Mouse (Mus musculus) forebrain, embryonic 14.5 days (tissue): ENCODE results near the gene Gm20388. TPM values are rescaled to one million over a fixed set of nuclear protein-coding genes. Genes with fewer than 3 reads are reported as not detected.

Experiments used
- ATAC-seq: fragments of 200-750 bp; cut with Nextera tagmentation; 2 replicates; pipeline ENCODE4 v1.8.0; 2017; ENCODE audit warnings: mild to moderate bottlenecking, moderate library complexity
- DNase-seq: peaks from one replicate; pipeline ENCODE4 v3.0.0-alpha.2; 2015; ENCODE audit warnings: low spot score
- H3K27ac ChIP-seq: fragments of 300-500 bp; sonication (generic); 2 replicates; pipeline ENCODE4 v1.5.1; 2014; ENCODE audit warnings: low read depth, mild to moderate bottlenecking, control low read depth, low read length, moderate library complexity
- H3K27me3 ChIP-seq: fragments of 300-500 bp; sonication (generic); replicated peaks from 2 replicates; pipeline ENCODE4 v1.6.1; 2014; ENCODE audit warnings: low read length, control low read depth, mixed read lengths; ENCODE audit not compliant: control insufficient read depth, insufficient read depth
- H3K36me3 ChIP-seq: fragments of 300-500 bp; sonication (generic); 2 replicates; pipeline ENCODE4 v1.6.1; 2014; ENCODE audit warnings: low read length, control low read depth; ENCODE audit not compliant: control insufficient read depth, insufficient read depth
- H3K4me1 ChIP-seq: fragments of 300-500 bp; sonication (generic); 2 replicates; pipeline ENCODE4 v1.6.1; 2014; ENCODE audit warnings: antibody characterized with exemption, low read length, control low read depth; ENCODE audit not compliant: control insufficient read depth, insufficient read depth
- H3K4me2 ChIP-seq: fragments of 300-500 bp; sonication (generic); 2 replicates; pipeline ENCODE4 v1.6.1; 2014; ENCODE audit warnings: mild to moderate bottlenecking, control low read depth, low read length
- H3K4me3 ChIP-seq: fragments of 300-500 bp; sonication (generic); 2 replicates; pipeline ENCODE4 v1.5.1; 2014; ENCODE audit warnings: low read depth, low read length, control low read depth
- H3K9ac ChIP-seq: fragments of 300-500 bp; sonication (generic); 2 replicates; pipeline ENCODE4 v1.6.1; 2014; ENCODE audit warnings: mild to moderate bottlenecking, low read length, control low read depth, moderate library complexity
- H3K9me3 ChIP-seq: fragments of 300-500 bp; sonication (generic); replicated peaks from 2 replicates; pipeline ENCODE4 v1.6.1; 2016; ENCODE audit warnings: low read length, control low read depth, mixed read lengths; ENCODE audit not compliant: control insufficient read depth
- WGBS: fragments of 180-500 bp; shearing (Covaris S2); extraction: QIAGEN DNeasy Blood & Tissue Kit; methylation state at CpG from one replicate; pipeline ENCODE4 v1.1.7; 2014; 5-methylcytosine and 5-hydroxymethylcytosine counted together
- polyA plus RNA-seq: library from polyadenylated mRNA; unstranded; fragments of >200 nt; fragmentation: Nextera tagmentation; extraction: Ambion mirVana; gene quantifications from 2 replicates; pipeline ENCODE4 v1.2.1, GENCODE M21; 2014

The Gm20388 gene
- polyA plus RNA-seq, 1 experiment from 2014 or later: 7.4 TPM

GRCm38 (mm10) chr8:120536306-120537206 is 625.9 kb downstream of the Gm20388 start:
- Histone ChIP-seq H3K9ac (peak overlapping the region; percentile 82), H3K4me2 (peak overlapping the region; percentile 98), H3K4me1 (peaks cover 74% of the 10 kb centered on the region), H3K36me3 (no peaks in the 10 kb centered on the region), H3K27me3 (no peaks in the 10 kb centered on the region), H3K9me3 (no peaks in the 10 kb centered on the region), H3K4me3 (peak overlapping the region; percentile 63), H3K27ac (peak overlapping the region; percentile 98)
- ATAC-seq (peak; percentile 22), DNase-seq (peak; percentile 78)
- under 1% methylated on average over 59 of the region's 61 CpGs for WGBS

- Histone ChIP-seq H3K4me1 (peaks cover 70% of the 10 kb centered on the region), H3K36me3 (no peaks in the 10 kb centered on the region), H3K27me3 (no peaks in the 10 kb centered on the region), H3K4me3 (peak overlapping the region; percentile 63), H3K9me3 (no peaks in the 10 kb centered on the region), H3K4me2 (peak overlapping the region; percentile 98), H3K9ac (peak overlapping the region; percentile 82), H3K27ac (peak overlapping the region; percentile 98)
- DNase-seq (peak; percentile 83), ATAC-seq (peak; percentile 24)
- 0% methylated on average over 60 of the region's 79 CpGs for WGBS
Measured at GRCm38 (mm10) chr8:120537207-120537817, 626.7 kb downstream of the Gm20388 start.

- H3K9me3 ChIP-seq: no peaks in the 10 kb centered on the region
- H3K27ac ChIP-seq: peak overlapping the region; percentile 98
- under 1% methylated on average over 44 of the region's 46 CpGs for WGBS
- peak overlapping the region; percentile 98 for H3K4me2 ChIP-seq
- H3K27me3 ChIP-seq: no peaks in the 10 kb centered on the region
- peaks cover 68% of the 10 kb centered on the region for H3K4me1 ChIP-seq
- no peaks in the 10 kb centered on the region for H3K36me3 ChIP-seq
- H3K4me3 ChIP-seq: peak overlapping the region; percentile 63
- peak; percentile 40 for ATAC-seq
- DNase-seq: peak; percentile 92
- peak overlapping the region; percentile 82 for H3K9ac ChIP-seq
Measured at GRCm38 (mm10) chr8:120537818-120538396, 627.3 kb downstream of the Gm20388 start.

GRCm38 (mm10) chr8:120538397-120539240 is 628.0 kb downstream of the Gm20388 start:
- Histone ChIP-seq H3K27me3 (no peaks in the 10 kb centered on the region), H3K9ac (peak overlapping the region; percentile 82), H3K4me1 (peaks cover 67% of the 10 kb centered on the region), H3K27ac (peak overlapping the region; percentile 98), H3K9me3 (no peaks in the 10 kb centered on the region), H3K4me2 (peak overlapping the region; percentile 98), H3K4me3 (peak overlapping the region; percentile 63), H3K36me3 (no peaks in the 10 kb centered on the region)
- WGBS: 1% methylated on average over 37 of the region's 37 CpGs
- ATAC-seq: peak; percentile 25; the same call in 1 of the 2 replicates
- peak; percentile 82 for DNase-seq

- ATAC-seq: no peak
- Histone ChIP-seq H3K4me1 (peaks cover 62% of the 10 kb centered on the region), H3K27me3 (no peaks in the 10 kb centered on the region), H3K4me2 (peak overlapping the region; percentile 98), H3K27ac (peak overlapping the region; percentile 98), H3K9ac (peak overlapping the region; percentile 82), H3K9me3 (no peaks in the 10 kb centered on the region), H3K4me3 (peak overlapping the region; percentile 63; the same call in 1 of the 2 replicates), H3K36me3 (no peaks in the 10 kb centered on the region)
- no peak for DNase-seq
- WGBS: 45% methylated on average over 5 of the region's 6 CpGs
Measured at GRCm38 (mm10) chr8:120539381-120539774, 628.7 kb downstream of the Gm20388 start.

GRCm38 (mm10) chr8:120539775-120540625 is 629.4 kb downstream of the Gm20388 start:
- H3K4me3 ChIP-seq: peak overlapping the region; percentile 63; the same call in 1 of the 2 replicates
- ATAC-seq: no peak
- peak overlapping the region; percentile 98 for H3K27ac ChIP-seq
- H3K27me3 ChIP-seq: no peaks in the 10 kb centered on the region
- 30% methylated on average over 21 of the region's 23 CpGs for WGBS
- peak overlapping the region; percentile 98 for H3K4me2 ChIP-seq
- peaks cover 56% of the 10 kb centered on the region for H3K4me1 ChIP-seq
- peak overlapping the region; percentile 82 for H3K9ac ChIP-seq
- DNase-seq: no peak
- no peaks in the 10 kb centered on the region for H3K36me3 ChIP-seq
- H3K9me3 ChIP-seq: no peaks in the 10 kb centered on the region

GRCm38 (mm10) chr8:120542995-120543394 is 632.4 kb downstream of the Gm20388 start:
- Histone ChIP-seq H3K27me3 (no peaks in the 10 kb centered on the region), H3K36me3 (no peaks in the 10 kb centered on the region; the same call in 1 of the 2 replicates), H3K4me2 (no peak overlapping the region), H3K9ac (0 out of 2 replicates have a peak overlapping the region, but pooled peaks have one; percentile 30), H3K27ac (0 out of 2 replicates have a peak overlapping the region, but pooled peaks have one; percentile 5), H3K4me3 (no peak overlapping the region), H3K4me1 (peaks cover 59% of the 10 kb centered on the region), H3K9me3 (no peaks in the 10 kb centered on the region)
- DNase-seq (no peak), ATAC-seq (no peak)
- 20% methylated on average over 13 of the region's 13 CpGs for WGBS
